Mouse (Mus musculus): ENCODE data around the gene Ear2.
"Not testable (repeated sequence)": the region's sequence is repeated elsewhere in the genome, so short reads cannot be mapped to it uniquely, and the experiment has no call there.

- TF ChIP-seq CTCF, EP300 (IDR thresholded peaks at IDR 0.05; ENCODE audit: low read depth): not testable (repeated sequence)
Observed at GRCm38 (mm10) chr14:44070595-44070994, 31.9 kb upstream of the Ear2 start.

Measured in heart, postnatal 0 days (tissue).